Mouse (Mus musculus) lung, adult 18-20 months (tissue): ENCODE results near the gene Ube2o.
"Not testable (repeated sequence)": the region's sequence is repeated elsewhere in the genome, so short reads cannot be mapped to it uniquely, and the experiment has no call there.

Experiments used
- DNase-seq, 2 experiments: peaks; one replicate each; pipeline ENCODE4 v3.0.0; 2022; ENCODE audit warnings: mixed read lengths in 2 of 2

The Ube2o gene

DNA sequence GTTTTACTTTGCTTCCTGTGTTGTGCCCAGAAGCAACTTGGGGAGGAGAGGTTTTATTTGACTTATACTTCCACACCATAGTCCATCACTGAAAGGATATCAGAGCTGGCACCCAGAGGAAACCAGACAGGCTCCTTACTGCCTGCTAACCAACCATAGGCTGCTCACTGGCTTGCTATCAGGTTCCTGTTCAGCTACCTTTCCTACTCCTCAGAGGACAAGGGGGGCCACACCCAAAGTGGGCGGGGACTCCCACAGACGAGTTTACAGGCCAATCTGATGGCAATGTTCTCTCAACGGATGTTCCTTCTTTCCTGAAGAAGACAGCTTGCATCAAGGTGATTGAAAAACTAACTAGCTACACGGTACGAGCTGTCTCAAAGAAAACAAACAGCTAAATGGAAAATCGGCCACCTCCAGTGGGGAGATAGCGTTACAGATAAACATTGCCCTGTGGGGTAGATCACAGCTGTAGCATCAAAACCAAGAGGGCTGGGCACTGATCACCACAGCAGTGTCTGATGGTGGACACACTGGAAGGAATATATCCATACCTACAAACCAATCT, 69.9 kb downstream of the Ube2o start:
- no peak for DNase-seq

DNA sequence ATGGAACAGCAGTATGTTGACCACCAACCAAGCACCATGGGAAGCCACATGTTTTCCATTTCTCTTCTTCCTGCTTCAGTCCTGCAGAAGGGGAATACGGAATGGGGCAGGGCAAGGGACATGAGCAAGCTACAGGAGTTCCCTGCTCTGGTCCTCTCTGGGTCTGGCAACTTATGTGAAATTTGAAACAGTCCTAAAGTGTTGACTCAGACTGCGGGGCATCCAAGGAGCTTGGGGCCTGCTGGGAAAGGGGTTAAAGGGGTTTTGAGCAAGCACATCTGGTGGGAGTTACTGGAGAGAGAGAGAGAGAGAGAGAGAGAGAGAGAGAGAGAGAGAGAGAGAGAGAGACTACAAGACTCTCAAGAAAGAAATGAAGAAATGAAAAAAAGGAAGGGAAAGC, 72.6 kb downstream of the Ube2o start:
- no peak for DNase-seq

DNA sequence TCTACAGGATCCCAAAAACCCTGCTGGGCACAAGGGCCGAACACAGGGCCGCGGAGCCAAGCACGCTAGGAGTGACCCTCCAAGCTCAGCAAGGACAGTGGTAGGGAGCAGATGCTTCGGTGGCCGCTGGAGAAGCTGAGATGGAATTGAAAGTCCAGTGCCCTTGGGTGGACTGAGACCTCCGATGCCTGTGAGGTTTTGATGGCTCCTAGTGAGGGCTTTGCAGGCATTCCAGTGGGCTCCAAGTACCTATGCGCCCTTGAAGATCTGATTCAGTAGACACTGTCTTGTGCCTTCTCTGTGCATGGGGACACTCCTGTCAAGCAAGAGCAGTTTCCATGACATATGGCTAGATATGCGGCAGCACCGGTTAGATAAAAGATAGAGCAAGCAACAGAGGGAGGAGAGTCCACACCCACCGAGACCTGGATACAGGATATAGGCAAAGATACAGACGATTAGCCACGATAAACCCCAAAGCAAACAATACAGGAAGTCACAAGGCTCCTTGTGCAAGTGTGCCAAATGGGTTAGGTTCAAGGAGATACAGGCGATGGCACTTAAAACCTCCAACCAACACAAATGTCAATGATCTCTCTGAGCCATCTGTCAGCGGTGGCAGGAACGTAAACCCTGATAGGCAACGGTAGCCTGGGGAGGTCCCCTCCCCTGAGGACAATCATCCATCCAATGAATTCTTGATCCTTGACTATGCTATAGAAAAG, 74.9 kb downstream of the Ube2o start:
- DNase-seq = no peak

DNA sequence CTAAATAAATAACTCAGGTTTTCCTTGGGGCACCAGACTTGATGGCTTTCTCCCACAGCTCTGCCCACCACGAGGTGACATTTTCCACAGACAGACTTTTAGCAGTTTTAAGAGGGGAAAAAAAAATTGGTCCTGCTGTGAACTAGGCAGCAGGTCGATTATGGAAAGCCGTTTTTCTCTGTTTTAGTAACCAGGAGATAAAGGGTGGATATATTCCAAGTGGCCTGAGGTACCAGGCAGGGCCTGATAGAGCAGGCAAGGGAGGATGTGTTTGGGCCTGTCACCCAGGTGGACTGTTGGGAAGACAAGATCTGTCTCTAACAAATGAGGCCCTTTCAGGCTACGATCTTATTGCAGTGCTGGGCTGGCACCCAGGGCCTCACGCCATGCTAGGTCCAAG, 75.7 kb downstream of the Ube2o start:
- DNase-seq = no peak

DNA sequence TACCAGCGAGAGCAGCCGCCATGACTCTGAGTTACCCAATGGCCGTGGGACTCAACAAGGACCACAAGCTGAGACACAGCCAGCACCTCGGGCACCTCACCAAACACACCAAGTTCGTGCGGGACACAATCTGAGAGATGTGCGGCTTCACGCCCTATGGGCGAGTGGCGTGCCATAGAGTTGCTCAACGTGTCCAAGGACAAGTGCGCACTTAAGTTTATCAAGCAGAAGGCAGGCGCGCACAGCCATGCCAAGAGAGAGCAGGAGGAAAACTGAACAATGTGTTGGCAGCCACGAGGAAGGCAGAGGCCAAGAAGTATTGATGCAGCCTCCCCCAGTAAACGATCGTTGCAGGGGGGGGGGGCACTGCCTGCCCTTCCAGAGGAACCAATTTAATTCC, 76.7 kb downstream of the Ube2o start:
- peak; percentile 61 to 76 for DNase-seq

DNA sequence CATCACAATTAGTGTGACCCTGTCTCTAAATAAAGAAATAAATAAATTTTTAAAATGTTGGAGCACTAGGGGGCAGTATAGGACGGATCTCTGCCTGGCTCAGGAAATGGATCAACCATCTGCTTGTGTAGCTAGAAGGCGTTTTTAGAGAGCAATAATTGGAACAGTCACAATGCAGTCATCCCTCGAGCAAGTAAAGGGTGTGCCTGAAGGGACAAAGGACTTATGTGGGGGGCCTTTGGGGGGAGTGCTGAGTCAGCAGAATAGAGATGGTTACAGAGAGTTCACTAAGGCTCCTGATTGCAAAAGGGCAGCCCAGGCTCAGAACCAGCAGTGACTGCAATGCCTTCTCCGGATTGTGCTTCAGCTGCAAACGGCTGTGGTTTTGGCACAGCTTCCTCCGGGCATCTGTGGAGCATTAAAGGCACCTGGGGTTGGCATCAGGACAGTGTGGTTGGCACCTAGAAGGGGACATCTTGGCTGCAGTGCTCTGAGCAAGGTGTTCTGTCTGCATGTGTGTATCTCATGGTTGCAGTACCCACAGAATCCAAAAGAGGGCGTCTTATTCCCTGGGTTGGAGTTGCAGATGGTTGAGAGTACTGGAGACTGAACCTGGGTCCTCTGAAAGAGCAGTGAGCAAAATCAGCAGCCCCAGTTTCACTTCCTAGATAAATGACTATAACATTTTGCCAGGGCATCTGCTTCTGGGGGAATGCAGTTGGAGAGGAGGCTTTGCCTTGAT, 80.1 kb downstream of the Ube2o start:
- peak in 1 of 2 experiments; percentile 33 for DNase-seq

DNA sequence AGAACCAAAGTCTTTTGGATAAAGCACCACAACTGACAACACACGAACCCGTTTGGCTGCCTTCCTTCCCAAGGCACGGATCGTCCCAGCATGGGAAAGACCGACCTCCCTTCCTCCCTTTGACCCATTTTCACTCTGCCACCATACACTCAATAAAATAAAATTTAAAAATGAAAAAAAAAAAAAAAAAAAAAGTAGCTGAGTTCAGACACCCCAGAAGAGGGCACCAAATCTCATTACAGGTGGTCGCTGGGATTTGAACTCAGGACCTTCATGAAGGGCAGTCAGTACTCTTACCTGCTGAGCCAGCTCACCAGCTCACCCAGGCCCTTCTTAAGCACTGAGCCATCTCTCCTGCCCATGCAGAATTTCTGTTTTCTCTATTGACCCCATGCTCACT, 82.2 kb downstream of the Ube2o start:
- DNase-seq = no peak

DNA sequence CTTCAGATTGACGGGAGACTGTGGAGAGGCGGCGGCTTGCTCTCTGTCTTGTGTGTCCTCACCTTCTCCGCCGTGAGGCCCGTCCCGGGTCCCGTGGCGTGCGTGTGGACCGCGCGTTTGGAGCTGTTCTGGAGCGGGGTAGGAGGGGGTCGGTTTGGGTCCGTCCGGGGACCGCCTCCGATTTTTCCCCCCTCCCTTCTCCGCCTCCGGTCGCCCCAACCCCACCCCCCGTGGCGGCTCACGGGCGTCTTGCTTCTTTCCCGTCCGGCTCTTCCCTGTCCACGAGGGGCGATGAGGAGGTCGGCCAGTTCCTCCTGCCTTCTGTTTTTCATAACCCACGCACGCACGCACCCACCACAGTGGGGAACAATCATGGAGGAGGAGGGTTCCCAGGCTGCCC, 82.7 kb downstream of the Ube2o start:
- no peak for DNase-seq

DNA sequence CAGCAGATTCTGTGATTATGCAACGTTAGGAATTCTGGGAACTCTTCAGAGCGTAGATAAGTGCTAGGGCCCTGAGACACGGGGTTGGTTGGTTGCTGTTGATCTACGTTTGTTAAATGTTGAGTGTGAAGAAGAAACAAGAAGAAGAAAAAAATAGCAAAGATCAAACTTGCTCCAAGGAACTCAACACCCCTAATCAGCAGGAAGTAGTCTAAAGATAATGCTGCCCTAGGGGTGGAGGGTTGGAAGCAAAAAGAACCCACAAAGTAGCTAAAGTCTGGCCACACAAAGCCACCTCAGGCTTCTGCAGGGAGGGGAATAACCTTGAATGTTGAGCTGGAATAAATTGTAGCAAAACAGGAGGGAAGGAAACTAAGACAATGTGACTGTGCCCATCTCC, 83.9 kb downstream of the Ube2o start:
- no peak for DNase-seq

DNA sequence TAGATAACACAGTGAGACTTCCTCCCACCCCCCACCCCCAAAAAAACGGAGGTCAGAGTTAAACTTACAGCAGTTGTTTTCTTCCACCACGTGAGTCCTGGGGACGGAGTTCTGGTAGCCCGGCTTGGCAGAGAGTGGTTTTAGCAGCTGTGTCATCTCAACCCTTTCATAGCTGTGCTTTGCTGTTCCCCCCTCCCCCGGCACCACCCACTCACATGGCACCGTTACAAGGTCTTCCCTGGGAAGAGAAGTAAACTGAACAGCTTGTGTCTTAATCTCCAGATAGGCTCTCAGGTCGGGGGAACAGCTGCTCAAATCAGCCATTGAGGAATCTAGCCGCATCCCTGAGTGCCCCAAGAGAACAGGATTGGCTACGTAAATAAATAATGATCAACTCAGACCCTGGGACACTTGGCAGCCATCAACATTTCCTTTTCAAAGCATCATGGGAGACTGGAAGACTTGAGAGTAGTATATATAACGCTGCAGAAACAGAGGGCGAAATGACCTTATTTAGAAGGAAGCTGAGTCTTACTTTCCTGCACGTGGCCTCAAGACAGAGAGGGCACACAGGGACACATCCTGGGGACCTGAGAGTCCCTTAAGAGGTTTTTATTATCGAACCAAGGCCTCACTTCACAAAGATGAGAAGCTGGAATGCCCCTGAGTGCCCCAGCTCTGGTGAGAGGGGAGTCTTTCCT, 86.6 kb downstream of the Ube2o start:
- peak; percentile 66 to 76 for DNase-seq

DNA sequence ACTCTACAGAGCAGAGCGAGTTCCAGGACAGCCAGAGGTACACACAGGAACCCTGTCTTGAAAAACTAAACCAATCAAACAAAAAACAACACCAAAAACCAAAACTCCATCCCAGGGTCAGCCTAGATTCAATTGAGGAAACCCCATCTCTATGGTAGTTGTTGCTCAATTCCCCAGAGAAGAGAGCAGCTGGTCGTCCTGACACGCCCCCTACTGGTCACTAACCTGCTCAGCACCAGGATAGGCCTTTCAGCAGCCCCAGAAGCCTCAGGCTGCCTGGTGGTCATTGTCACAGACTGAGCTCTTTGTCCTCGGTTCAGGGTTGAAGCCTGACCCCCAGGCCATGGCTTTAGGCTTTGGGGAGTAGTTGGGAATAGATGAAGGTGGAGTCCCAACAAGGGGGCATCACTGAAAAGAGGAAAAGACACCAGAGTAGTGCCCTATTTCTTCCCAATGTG, 87.4 kb downstream of the Ube2o start, which contains the start of gene Prpsap1:
TSS of gene Prpsap1 (minus strand) at position 408 of the 458 bp plus-strand sequence.
- DNase-seq = peak; percentile 56 to 67

DNA sequence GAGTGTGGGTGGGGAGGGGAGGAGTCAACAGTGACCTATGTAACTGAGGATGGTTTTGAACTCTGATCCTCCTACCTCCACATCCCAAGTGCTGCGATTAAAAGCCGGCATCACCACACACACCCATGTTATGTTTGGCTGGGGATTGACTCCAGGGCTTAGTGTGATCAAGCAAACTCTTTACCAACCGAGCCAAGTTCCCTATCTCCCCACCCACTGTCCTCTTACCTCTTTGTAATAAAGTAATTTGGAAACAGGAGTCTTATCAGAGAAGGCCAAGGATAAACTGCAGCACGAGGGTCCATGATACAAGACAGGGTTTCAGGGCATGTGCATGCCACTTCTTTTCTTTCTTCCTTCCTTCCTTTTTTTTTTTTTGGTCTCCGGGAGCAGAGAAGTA, 88.1 kb downstream of the Ube2o start:
- DNase-seq = no peak

DNA sequence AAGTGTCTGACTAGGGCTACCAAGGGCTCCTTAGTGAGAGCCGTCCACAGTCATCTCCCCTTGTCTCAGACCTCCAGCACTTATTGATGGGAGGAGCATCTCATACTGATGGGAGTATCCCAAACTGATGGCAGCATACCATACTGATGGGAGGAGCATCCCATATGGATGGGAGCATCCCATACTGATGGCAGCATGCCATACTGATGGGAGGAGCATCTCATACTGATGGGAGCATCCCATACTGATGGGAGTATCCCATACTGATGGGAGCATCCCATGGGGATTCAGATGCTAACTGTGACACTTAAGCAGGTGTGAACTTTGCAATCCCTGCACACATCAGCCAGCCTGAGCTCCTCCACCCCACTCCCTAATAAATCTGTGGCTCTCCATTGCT, 88.7 kb downstream of the Ube2o start:
- DNase-seq = not testable (repeated sequence)

DNA sequence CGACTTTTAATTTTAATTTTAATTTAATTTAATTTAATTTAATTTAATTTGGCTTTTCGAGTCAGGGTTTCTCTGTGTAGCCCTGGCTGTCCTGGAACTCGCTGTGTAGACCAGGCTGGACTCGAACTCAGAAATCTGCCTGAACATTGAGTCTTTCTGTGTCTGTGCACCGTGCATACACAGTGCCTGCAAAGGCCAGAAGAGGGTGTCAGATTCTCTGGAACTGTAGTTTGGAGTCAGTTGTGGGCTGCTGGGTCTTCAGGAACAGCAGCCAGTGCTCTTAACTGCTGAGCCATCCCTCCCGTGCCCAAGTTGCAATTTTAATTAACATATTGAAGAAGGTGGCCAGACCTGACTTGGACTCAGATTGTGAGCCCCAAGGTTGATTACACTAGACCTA, 89.9 kb downstream of the Ube2o start:
- DNase-seq = no peak

DNA sequence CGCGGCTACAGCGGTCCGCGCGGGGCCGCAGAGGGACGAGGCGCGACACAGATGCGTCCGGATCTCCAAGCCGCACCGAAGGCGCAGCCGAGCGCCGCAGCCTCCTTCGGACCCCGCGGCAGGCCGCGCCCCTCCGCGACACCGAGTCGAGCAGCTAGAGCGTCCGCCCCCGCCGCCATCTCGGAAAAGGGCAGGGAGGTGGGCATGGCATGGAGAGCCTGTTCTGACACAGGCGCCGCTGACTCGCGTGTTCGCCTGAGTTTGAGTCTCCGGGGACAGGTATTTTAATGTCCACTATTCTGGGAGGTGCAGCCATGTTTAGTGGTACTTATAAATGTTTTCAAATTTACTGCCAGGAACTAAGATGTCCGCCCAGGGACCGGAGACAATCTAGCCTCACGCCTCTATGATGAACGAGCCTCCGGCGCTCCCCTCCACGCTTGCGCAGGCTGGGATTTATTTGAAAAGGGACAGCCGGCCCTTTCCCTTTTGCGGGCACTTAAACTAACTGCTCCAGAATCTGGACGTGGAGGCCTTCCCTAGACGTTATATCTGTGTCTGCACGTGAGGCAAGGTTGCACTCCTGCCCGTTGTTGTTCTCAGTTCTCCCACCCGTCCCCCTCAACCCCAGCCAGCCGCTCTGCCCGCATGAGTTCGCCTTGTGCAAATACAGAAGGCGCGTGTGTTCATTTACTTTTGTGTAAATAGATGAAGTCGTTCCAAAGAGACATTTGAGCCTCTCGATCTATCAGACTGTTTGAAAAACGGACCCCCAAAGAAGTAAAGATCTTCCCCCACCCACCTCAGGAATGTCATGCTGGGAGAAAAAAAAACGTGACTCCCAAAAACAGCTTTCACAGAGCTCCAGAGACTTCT, 90.8 kb downstream of the Ube2o start:
- DNase-seq = peak; percentile 85 to 88

DNA sequence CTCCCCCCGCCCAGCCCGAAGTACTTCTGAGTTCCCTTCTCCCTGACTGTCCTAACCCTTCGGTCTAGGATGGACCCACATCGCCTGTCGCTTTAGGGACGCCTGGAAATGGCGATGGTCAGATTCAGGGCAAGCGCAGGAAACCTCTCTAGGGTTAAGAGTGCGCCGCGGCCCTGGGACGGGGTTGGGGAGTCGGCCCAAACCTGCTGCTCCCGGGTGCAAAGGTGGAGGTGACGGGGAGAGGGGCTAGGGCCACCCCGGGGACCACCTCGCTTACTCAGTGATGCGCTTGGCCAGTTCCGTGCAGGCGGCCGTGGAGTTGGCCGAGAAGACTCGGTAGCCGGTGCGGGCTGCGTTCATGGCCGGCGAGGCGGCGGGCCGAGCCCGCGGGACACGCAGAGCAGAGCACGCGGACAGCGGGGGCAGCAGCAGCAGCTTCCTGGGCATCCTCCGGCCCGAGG, 91.4 kb downstream of the Ube2o start:
- peak in 1 of 2 experiments; percentile 15 for DNase-seq

DNA sequence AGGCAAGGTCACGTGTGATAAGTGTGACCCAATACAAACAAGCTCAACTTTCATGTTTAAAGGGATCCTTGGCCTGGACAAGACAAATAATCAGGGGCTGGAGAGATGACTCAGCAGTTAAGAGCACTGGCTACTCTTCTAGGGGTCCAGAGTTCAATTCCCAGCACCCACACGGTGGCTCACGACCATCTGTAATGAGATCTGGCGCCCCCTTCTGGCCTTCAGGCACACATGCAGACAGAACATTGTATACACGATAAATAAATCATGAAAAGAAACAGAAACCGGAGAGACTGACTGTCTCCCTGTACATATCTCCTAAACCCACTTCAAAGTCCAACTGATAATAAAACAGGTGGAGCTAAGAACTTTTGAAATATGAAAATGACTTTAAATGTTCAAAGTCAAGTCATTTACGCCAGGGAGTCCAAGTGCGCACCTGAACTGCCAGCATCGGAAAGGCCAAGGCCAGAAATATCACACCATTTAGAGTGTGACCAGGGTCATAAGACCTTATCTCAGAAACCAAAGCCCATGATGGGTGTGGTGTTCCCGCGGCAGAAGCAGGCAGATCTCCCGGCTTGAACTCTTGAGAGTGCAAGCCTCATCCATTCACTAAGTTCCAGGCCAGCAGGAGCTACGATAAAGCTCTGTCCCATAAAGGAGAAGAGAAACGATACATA, 92.4 kb downstream of the Ube2o start:
- DNase-seq = no peak

DNA sequence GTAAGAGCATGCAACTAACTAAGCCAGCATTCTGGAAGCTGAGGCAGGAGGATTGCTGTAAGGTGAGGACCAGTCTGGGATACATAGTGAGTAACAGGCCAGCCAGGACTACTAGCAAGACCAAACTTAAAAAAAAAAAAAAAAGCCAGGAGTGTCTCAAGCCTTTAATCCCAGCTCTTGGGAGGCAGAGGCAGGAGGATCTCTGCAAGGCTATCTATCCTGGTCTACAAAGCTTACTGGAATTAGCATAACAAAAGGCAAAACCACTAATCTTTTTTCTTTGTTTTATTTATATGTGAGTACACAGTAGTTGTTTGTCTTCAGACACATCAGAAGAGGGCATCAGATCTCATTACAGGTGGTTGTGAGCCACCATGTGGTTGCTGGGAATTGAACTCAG, 93.0 kb downstream of the Ube2o start:
- no peak for DNase-seq
